In the genomic region with DNA sequence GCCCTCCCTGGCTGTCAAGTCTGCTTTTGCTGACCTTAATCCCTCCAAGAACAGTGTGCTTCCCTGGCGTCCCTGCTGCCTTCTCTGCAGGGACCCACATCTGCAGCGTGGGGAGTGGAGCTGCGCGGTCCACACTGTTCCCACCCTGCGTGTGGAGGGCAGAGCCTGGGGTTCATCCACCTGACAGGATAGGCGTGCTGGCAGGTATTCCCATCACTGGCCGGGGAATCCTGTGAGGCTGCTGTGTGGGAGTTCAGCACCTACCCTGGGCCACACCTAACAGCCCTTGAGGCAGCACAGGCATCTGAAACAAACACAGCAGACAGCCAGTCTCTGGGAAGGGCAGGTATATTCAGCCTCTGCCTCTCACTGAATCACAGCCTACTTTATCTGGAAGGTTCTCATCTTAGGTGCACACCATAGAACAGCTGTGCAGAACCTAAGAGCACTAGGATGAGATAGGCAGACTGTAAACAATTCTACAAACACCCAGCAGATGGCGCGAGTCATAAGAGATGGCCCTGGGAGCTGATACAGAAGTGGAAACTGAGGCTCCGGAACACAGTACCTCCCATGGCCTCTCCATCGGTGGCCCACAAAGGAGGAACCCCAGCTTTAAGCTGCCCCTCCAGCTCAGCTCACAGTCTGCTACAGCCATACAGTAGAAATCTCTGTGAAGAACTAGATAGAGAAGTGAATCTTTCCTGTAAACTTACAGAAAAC, we compare ENCODE assay signal across 9 mouse cellular contexts. TPM values are rescaled to one million over a fixed set of nuclear protein-coding genes. Genes with fewer than 3 reads are reported as not detected.
DNase-seq lines count a peak whose midpoint lies in the region; ATAC-seq lines count a peak whose summit lies in the region.
"Had no signal": no experiment of that assay in that cellular context is flagged by ENCODE, and none has a peak within 500 bp of the region (broad histone marks: within the 10 kb centered on the region; RNA-seq: fewer than 3 reads in every experiment).

No protein-coding gene starts in this region.

- no peak overlapping the region for H3K4me3 ChIP-seq in embryonic facial prominence, embryonic 11.5 days (ENCODE audit: low read depth, low read length)
- H3K4me3 ChIP-seq in limb, embryonic 12.5 days (replicated peaks) = no peak overlapping the region
- H3K4me3 ChIP-seq: embryonic facial prominence, embryonic 15.5 days had no signal

- 72% methylated on average over 11 of the region's 11 CpGs for WGBS in embryonic facial prominence, embryonic 11.5 days
- WGBS in limb, embryonic 12.5 days = 68% methylated on average over 11 of the region's 11 CpGs

- H3K4me1 ChIP-seq in embryonic facial prominence, embryonic 11.5 days (ENCODE audit: control insufficient read depth, insufficient read depth, low read length) = peaks cover 9% of the 10 kb centered on the region
- peaks cover 57% of the 10 kb centered on the region for H3K4me1 ChIP-seq in limb, embryonic 12.5 days (replicated peaks)

- no peaks in the 10 kb centered on the region for H3K27me3 ChIP-seq in embryonic facial prominence, embryonic 11.5 days (ENCODE audit: control insufficient read depth, insufficient read depth, low read length)
- H3K27me3 ChIP-seq in limb, embryonic 12.5 days = no peaks in the 10 kb centered on the region
- H3K27me3 ChIP-seq: embryonic facial prominence, embryonic 15.5 days had no signal

- H3K4me2 ChIP-seq in embryonic facial prominence, embryonic 11.5 days (ENCODE audit: low read depth, low read length) = no peak overlapping the region
- peak overlapping the region; percentile 37 for H3K4me2 ChIP-seq in limb, embryonic 12.5 days
- H3K4me2 ChIP-seq: embryonic facial prominence, embryonic 15.5 days had no signal

- peak; percentile 91 for DNase-seq in heart, adult 11 months
- no peak for DNase-seq in heart, adult 8-10 months (ENCODE audit: low spot score)
- DNase-seq in spleen, postnatal 10 days (ENCODE audit: low spot score in 2 of 2) = peak; percentile 12 to 47
- no peak for DNase-seq in spleen, postnatal 36 days (ENCODE audit: low spot score in 2 of 2)
- DNase-seq in embryonic facial prominence, embryonic 11.5 days (ENCODE audit: low spot score) = peak; percentile 53
- DNase-seq in testis, postnatal 10 days (ENCODE audit: low spot score) = peak; percentile 63
- no peak for DNase-seq in layer of hippocampus, adult 9-10 months (ENCODE audit: low spot score)

- no peaks in the 10 kb centered on the region for H3K9me3 ChIP-seq in embryonic facial prominence, embryonic 11.5 days (replicated peaks; ENCODE audit: control insufficient read depth, low read length)
- H3K9me3 ChIP-seq in limb, embryonic 12.5 days = no peaks in the 10 kb centered on the region
- H3K9me3 ChIP-seq: embryonic facial prominence, embryonic 15.5 days had no signal

- H3K36me3 ChIP-seq in embryonic facial prominence, embryonic 11.5 days (replicated peaks; ENCODE audit: control insufficient read depth, insufficient read depth, low read depth, low read length) = no peaks in the 10 kb centered on the region; the same call in 1 of the 2 replicates
- peaks cover 31% of the 10 kb centered on the region for H3K36me3 ChIP-seq in limb, embryonic 12.5 days
- H3K36me3 ChIP-seq: embryonic facial prominence, embryonic 15.5 days had no signal

- no peak overlapping the region for H3K9ac ChIP-seq in embryonic facial prominence, embryonic 11.5 days (replicated peaks; ENCODE audit: low read length)
- H3K9ac ChIP-seq in limb, embryonic 12.5 days (replicated peaks) = peak overlapping the region; percentile 28; the same call in 1 of the 2 replicates
- H3K9ac ChIP-seq: embryonic facial prominence, embryonic 15.5 days had no signal

- ATAC-seq in embryonic facial prominence, embryonic 11.5 days (replicated peaks; ENCODE audit: insufficient number of reproducible peaks, low FRiP score, low TSS enrichment, low read depth) = no peak
- ATAC-seq in limb, embryonic 12.5 days (ENCODE audit: insufficient number of reproducible peaks, insufficient read depth, low FRiP score, low TSS enrichment, low read depth) = no peak

- no peak overlapping the region for H3K27ac ChIP-seq in embryonic facial prominence, embryonic 11.5 days (replicated peaks; ENCODE audit: low read depth, low read length)
- no peak overlapping the region for H3K27ac ChIP-seq in limb, embryonic 12.5 days

RNA-seq across cellular contexts. Expression of a gene that starts 3.2 kb away (rescaled TPM):
- 10 to 100 TPM; 32.9 to 57.7 (median 53.5) TPM for total RNA-seq in heart, adult 8-10 months (2022)
- 28.6 and 30.4 TPM in 2 replicates for polyA plus RNA-seq in embryonic facial prominence, embryonic 11.5 days (2014; fragmentation: Nextera tagmentation; extraction: Ambion mirVana)
- 54.7 and 65.0 TPM in 2 replicates for polyA plus RNA-seq in limb, embryonic 12.5 days (2016; fragmentation: Nextera tagmentation; extraction: Ambion mirVana)

Comparison
In these comparisons a context has a peak if more than half of its experiments do, and no peak if none do; other contexts are left out.
1. DNase-seq: peak in heart, adult 11 months (single experiment), spleen, postnatal 10 days (2 of 2), embryonic facial prominence, embryonic 11.5 days (single experiment) and testis, postnatal 10 days (single experiment); none in heart, adult 8-10 months (single experiment), spleen, postnatal 36 days (0 of 2) and layer of hippocampus, adult 9-10 months (single experiment).